Mouse (Mus musculus): Measurements from ENCODE around the gene Plin3.

Gene Plin3

GRCm38 (mm10) chr17:56292531-56293222 is at the start of gene Plin3:
Plin3 (minus strand) TSS chr17:56292873.
- DNase-seq (ENCODE audit: low spot score), result no peak

- no peak for DNase-seq (ENCODE audit: low spot score)
Observed at GRCm38 (mm10) chr17:56340717-56341116, 48.0 kb upstream of the Plin3 start.

DNA sequence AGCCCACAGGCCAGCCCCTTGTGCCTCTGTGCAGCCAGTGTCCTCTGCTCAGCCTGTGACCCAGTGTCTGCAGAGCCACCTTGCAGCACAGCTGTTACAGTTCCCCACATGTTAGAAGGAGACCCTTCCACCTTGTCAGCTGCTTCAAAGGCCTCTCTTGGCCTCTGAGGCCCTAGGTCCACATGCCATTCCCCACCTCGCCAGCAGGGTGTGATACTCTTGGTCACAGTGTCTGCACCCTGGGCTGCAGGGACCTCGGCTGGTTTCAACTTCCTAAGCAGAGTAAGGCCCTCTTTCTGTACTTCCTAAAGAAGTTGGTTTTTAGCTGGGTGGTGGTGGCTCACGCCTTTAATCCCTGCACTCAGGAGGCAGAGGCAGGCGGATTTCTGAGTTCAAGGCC is 46.2 kb upstream of the Plin3 start:
- DNase-seq (ENCODE audit: low spot score), result no peak

- no peak for DNase-seq (ENCODE audit: low spot score)
Observed at GRCm38 (mm10) chr17:56337791-56338190, 45.1 kb upstream of the Plin3 start.

DNA sequence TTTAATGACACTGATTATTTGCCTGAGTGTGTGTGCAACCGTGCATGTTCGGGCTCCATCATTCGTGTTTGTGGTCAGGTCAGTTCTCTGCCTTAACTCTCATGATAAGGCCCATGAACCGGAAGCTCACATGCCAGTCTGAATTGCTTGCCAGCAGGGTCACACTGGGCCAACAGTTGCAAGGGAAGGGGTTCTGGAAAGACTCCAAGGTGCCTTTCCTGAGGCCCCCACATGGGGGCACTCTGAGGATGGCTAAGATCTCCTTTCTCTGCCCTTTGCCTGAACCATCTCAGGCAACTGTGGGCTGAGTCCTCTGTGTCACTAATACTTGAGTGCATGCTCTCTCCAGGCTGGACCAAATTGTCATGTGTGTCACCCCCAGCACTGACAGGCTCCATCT is 44.5 kb upstream of the Plin3 start:
- DNase-seq (ENCODE audit: low spot score), result peak; percentile 72

GRCm38 (mm10) chr17:56332987-56333386 is 40.3 kb upstream of the Plin3 start:
- DNase-seq (ENCODE audit: low spot score), result no peak

DNA sequence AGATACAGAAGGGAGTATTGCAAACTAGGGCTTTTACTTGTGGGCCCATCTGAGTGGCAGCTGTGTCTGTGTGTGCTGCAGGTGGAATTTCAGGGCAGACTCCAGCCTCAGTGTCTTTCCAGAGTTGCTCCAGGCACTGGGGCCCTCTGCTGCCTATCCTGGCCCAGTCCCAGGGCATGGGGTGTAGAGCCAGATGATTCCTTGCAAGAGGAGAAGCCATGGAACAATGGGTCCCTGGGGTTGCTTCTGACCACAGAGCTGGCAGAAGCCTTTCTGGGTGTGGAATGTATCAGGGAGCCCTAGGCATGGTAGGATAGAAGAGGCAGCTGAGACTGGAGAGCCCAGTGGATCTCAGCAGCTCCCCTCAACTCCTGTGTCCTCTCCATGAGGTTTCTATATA is 38.6 kb upstream of the Plin3 start:
- no peak for DNase-seq (ENCODE audit: low spot score)

DNA sequence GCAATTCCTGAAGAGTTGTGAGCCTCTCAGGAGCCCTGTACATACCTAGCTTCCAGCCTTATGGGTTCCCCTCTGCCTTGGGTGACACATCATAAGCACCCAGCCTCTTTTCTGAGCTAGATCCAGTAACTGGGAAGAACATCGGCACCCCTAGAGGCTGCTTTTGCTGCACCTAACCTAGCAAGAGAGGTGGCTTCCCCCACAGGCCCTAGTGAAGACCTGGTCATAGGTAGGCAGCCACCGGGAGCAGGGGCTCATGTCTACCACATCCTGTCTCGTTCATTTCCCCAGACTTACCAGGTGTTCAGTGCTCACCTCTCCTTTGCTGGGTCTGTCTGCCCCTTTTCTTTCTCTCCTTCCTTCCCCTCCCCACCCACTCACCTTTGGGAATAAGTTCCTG is 37.7 kb upstream of the Plin3 start:
- no peak for DNase-seq (ENCODE audit: low spot score)

DNA sequence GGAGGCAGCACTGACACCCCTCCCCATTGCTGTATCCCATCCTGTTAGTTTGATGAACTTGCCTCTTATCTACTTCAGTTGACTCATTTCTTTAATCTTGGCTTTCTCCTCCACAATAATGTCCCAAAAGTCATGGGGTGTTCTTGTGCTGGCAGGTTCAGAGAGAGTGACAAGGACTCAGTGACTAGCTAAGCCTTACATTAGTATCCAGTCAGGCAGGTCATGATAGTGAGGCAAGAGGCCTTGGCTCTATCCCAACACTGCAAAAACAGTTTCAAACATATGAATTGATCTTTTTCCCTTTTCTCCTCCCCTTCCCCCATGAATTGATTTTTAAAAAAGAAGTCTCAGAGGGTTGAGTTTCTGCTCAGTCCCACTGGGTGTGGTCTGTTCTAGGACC is 36.6 kb upstream of the Plin3 start:
- DNase-seq (ENCODE audit: low spot score), result no peak

- DNase-seq (ENCODE audit: low spot score), result no peak
Observed at GRCm38 (mm10) chr17:56326153-56327147, 33.8 kb upstream of the Plin3 start.

- DNase-seq (ENCODE audit: low spot score), result peak; percentile 99
Observed at GRCm38 (mm10) chr17:56325450-56326152, 32.9 kb upstream of the Plin3 start, which contains the start of gene Kdm4b. Kdm4b (plus strand) TSS chr17:56326062.

- DNase-seq (ENCODE audit: low spot score), result no peak
Observed at GRCm38 (mm10) chr17:56324419-56324818, 31.7 kb upstream of the Plin3 start.

DNA sequence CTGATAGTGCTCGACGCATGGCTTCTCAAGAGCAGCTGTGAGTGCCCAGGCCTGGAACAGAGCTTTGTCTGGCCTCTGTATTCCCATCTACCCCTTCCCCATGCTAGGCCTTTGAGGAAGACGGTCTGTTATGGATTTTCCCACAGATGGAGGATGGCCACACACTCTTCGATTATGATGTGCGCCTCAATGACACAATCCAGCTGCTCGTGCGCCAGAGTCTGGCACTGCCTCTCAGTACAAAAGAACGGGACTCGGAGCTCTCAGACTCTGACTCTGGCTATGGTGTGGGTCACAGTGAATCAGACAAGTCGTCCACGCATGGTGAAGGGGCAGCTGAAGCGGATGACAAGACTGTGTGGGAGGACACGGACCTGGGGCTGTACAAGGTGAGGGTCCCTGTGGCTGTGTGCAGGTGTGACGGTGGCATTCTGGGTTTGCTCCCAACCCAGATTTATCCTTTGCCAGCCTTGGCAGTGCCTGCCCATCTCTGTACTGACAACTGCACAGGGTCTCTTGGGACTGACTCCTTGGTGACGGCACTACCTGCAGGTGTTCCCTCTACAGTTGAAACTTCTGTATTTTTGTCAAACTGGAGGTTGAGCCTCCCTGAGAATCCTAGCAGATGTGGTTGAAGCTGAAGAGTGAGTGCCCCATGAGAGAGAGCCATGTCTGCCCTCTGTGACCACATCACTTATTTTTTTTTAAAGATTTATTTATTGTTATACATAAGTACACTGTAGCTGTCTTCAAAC is 16.7 kb upstream of the Plin3 start:
- DNase-seq (ENCODE audit: low spot score), result no peak

DNA sequence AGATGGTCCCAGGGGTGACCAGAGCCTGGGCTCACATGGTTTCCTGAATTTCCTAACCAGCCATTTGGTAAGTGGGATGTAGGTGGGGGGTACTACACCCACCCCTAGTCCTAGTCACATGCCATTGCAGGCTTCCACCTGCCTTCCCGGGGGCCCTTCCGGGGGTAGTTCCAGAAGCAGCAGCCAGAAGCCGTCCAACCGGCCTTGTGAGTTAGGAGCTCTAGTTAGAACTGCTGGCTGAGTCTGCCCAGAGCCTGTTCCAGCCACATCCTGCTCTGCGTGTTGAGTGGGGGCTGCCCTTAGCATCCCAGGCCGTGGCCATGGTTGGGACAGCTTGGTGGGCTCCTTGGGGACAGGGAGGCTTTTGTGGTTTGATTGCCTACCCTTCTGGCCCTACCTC is 15.4 kb upstream of the Plin3 start:
- DNase-seq (ENCODE audit: low spot score), result no peak

DNA sequence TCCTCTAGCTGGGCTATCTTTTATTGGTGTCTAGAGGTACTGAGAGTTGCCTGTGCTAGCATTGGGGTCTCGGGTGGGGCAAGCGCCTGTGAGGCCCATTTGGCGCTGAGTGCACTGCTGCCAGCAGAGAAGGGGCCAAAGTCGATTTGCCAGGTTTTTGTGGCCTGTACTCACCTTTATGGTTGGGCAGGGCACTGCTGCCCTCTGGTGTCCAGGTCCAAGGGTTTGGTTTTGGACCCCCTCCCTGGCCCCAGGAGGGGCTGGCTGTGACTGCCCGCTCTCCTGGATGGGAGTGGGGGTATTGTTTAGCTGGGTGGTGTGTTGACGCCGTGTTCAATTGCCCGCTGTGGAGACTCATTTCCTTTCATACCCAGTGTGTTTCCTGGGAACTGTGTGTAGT is 13.2 kb upstream of the Plin3 start:
- DNase-seq (ENCODE audit: low spot score), result no peak

GRCm38 (mm10) chr17:56305156-56305555 is 12.5 kb upstream of the Plin3 start:
- no peak for DNase-seq (ENCODE audit: low spot score)

DNA sequence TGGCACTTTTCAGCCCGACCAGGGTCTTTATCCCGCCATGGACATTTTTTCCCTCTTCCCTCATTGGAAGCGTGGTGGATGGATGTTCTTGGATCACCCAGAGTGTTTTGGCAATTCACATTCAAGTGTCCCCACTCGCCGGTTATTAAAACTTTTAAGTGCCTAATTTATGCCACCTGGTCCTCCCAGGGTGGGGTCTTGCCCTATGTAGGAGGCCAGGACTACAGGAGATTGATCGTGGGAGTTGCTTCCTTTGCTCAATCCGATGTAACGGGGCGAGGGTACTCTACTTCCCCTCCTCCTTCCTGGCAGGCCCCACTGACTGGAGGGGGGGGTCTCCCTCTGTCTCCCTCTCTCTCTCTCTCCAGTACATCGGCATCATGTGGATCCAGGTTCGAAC is 12.0 kb upstream of the Plin3 start:
- DNase-seq (ENCODE audit: low spot score), result no peak

DNA sequence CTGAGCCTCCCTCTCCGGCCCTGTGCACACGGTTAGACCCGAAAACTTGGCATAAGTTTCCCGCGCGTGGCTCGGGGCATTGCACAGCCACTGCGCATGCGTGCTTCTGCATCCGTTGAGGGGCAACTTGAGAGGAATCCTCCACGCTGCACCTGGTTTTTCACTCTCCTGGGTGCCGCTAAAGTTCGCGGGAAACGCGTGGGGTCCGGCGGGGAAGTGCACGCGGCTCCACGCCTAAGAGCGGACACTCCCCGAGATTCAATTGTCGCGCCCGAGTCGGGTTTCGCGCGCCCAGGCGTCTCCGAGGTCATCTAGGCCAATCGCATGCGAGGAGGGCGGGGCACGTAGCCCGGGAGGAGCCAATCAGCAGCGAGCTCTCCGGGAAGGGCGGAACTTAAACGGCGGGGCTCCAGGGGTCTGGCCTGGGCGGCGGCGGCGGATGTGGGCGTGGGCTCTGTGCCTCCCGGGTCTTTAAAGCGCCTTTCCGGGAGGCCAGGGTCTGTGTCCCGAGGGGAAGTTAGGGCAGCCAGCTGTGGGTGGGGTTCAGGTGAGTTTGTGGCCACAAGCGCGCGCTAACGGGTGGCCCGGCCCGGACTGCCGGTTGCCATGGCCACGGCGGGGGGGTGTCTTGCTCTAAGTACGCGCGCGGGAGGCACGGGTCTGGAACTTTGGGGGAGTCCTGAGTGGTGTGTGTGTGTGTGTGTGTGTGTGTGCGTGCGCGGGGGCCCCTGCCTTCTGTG is 11.3 kb upstream of the Plin3 start:
- peak; percentile 95 for DNase-seq (ENCODE audit: low spot score)

- no peak for DNase-seq (ENCODE audit: low spot score)
Observed at GRCm38 (mm10) chr17:56303160-56303846, 10.6 kb upstream of the Plin3 start, which contains the start of gene Uhrf1. Uhrf1 (plus strand) TSS chr17:56303321.

DNA sequence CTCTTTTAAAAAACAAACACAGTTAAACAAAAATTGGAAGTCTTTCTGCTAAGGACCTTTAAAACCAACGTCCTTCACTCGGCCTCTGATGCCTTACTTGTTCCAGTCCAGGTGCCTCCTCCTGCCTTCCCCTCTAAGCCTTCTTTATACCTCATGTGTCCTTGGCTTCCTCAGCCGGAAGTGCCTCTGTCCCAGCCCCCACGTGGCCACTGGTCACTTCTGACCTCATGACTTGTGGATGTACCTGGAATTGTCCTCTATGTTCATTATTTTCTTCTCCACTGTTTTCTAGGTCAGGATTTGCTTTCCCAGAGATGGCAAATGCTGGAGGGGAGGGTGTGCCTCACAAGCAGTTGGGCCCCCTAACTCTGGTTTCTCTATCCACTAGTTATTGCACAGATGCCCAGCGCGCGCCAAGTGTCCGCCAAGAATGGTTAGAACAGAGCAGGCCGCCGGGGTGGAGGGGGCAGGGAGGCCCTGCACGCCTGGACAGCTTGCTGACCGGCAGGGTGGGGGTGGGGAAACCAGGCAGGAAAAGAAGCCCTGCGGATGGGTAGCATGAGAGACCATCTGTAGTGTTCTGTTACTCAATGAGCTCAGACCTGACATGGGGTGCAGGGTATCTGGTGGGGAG is 9.8 kb upstream of the Plin3 start:
- no peak for DNase-seq (ENCODE audit: low spot score)

Data from layer of hippocampus, adult 11-12 months (tissue).